Mouse (Mus musculus) kidney, adult 2 months (tissue): ENCODE measurements at regions not wholly inside any gene's neighbourhood (a gene's known extent, or its start where the extent isn't known, plus 50 kb on each side); places are given as distances from the start of the nearest gene placed in this dataset.

Experiments used
- CTCF ChIP-seq: fragments of 200-500 bp; conservative IDR thresholded peaks from 2 replicates; pipeline ENCODE4 v1.5.1; 2011; ENCODE audit warnings: low read depth, mild to moderate bottlenecking, control low read depth, low read length, moderate library complexity, mixed read lengths; ENCODE audit not compliant: insufficient read depth, insufficient read length
- POLR2A ChIP-seq: fragments of 200-500 bp; IDR thresholded peaks from one replicate; pipeline ENCODE4 v1.6.1; 2011; ENCODE audit warnings: low read depth, low read length, control low read depth

GRCm38 (mm10) chr9:85134900-85135299, 177.7 kb upstream of the Gm11114 start:
- no peak for TF ChIP-seq CTCF
- no peak for TF ChIP-seq POLR2A
